Mouse (Mus musculus) midbrain, embryonic 13.5 days (tissue): ENCODE results near the gene Srsf10. TPM values are rescaled to one million over a fixed set of nuclear protein-coding genes. Genes with fewer than 3 reads are reported as not detected.

Experiments
- ATAC-seq: fragments of 200-750 bp; cut with Nextera tagmentation; 2 replicates; pipeline ENCODE4 v1.8.0; 2017; ENCODE audit warnings: mild to moderate bottlenecking, moderate TSS enrichment, moderate library complexity
- H3K27ac ChIP-seq: fragments of 300-500 bp; sonication (generic); 2 replicates; pipeline ENCODE4 v1.5.1; 2015; ENCODE audit warnings: inconsistent platforms, mild to moderate bottlenecking, moderate library complexity
- H3K27me3 ChIP-seq: fragments of 300-500 bp; sonication (generic); 2 replicates; pipeline ENCODE4 v1.6.1; 2015; ENCODE audit warnings: mild to moderate bottlenecking, inconsistent platforms
- H3K36me3 ChIP-seq: fragments of 300-500 bp; sonication (generic); 2 replicates; pipeline ENCODE4 v1.6.1; 2015; ENCODE audit warnings: mild to moderate bottlenecking, inconsistent platforms
- H3K4me1 ChIP-seq: fragments of 300-500 bp; sonication (generic); replicated peaks from 2 replicates; pipeline ENCODE4 v1.6.1; 2015; ENCODE audit warnings: inconsistent platforms
- H3K4me2 ChIP-seq: fragments of 300-500 bp; sonication (generic); replicated peaks from 2 replicates; pipeline ENCODE4 v1.6.1; 2015; ENCODE audit warnings: moderate library complexity, mild to moderate bottlenecking, inconsistent platforms
- H3K4me3 ChIP-seq: fragments of 300-500 bp; sonication (generic); replicated peaks from 2 replicates; pipeline ENCODE4 v1.5.1; 2015; ENCODE audit warnings: mild to moderate bottlenecking, inconsistent platforms
- H3K9ac ChIP-seq: fragments of 300-500 bp; sonication (generic); replicated peaks from 2 replicates; pipeline ENCODE4 v1.6.1; 2015; ENCODE audit warnings: mild to moderate bottlenecking, inconsistent platforms
- H3K9me3 ChIP-seq: fragments of 300-500 bp; sonication (generic); 2 replicates; pipeline ENCODE4 v1.6.1; 2016; ENCODE audit warnings: mild to moderate bottlenecking, inconsistent platforms
- WGBS: fragments of 180-500 bp; shearing (Covaris S2); methylation state at CpG from one replicate; pipeline ENCODE4 v1.1.7; 2015; 5-methylcytosine and 5-hydroxymethylcytosine counted together
- polyA plus RNA-seq: library from polyadenylated mRNA; unstranded; fragments of >200 nt; fragmentation: Nextera tagmentation; extraction: Ambion mirVana; gene quantifications from 2 replicates; pipeline ENCODE4 v1.2.1, GENCODE M21; 2015

The Srsf10 gene
- polyA plus RNA-seq, 1 experiment from 2014 or later = 267 TPM

GRCm38 (mm10) chr4:135911531-135911930 lies 56.0 kb downstream of the Srsf10 start:
- no peak overlapping the region for H3K4me3 ChIP-seq
- no peaks in the 10 kb centered on the region for H3K36me3 ChIP-seq
- no peak overlapping the region for H3K4me2 ChIP-seq
- no peak overlapping the region for H3K27ac ChIP-seq
- no peaks in the 10 kb centered on the region for H3K27me3 ChIP-seq
- H3K9ac ChIP-seq = no peak overlapping the region
- H3K4me1 ChIP-seq = peaks cover 12% of the 10 kb centered on the region
- no peak for ATAC-seq
- H3K9me3 ChIP-seq = no peaks in the 10 kb centered on the region
- WGBS = 72% methylated on average over 7 of the region's 7 CpGs

DNA sequence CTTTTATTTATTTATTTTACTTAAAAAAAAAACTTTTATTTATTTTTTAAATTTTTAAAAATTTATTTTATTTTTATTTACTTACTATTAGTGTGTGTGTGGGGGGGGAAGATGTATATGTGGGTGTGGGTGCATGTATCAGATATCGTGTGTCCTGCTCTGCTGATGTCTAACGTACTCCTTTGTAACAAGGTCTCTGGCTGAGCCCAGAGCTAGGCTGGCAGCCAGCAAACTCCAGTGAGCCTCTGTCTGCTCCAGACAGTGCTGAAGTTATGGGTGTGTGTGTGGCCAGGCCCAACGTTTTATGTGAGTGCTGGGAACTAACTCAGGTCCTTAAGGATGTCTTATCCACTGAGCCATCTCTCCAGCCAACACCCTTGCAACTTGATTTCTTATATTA lies 56.6 kb downstream of the Srsf10 start:
- Histone ChIP-seq H3K9ac (no peak overlapping the region), H3K4me2 (no peak overlapping the region), H3K27ac (peak overlapping the region; percentile 20; the same call in 1 of the 2 replicates), H3K4me3 (no peak overlapping the region), H3K27me3 (no peaks in the 10 kb centered on the region), H3K36me3 (no peaks in the 10 kb centered on the region), H3K9me3 (no peaks in the 10 kb centered on the region), H3K4me1 (peaks cover 12% of the 10 kb centered on the region)
- ATAC-seq = no peak
- WGBS = 59% methylated on average over 3 of the region's 3 CpGs

GRCm38 (mm10) chr4:135912835-135913234 lies 57.3 kb downstream of the Srsf10 start:
- Histone ChIP-seq H3K4me1 (peaks cover 12% of the 10 kb centered on the region), H3K4me3 (no peak overlapping the region), H3K27me3 (no peaks in the 10 kb centered on the region), H3K27ac (peak overlapping the region; percentile 20), H3K9me3 (no peaks in the 10 kb centered on the region), H3K36me3 (no peaks in the 10 kb centered on the region), H3K9ac (no peak overlapping the region), H3K4me2 (no peak overlapping the region)
- WGBS = 21% methylated on average over 3 of the region's 3 CpGs
- ATAC-seq = peak; percentile 89

- H3K4me3 ChIP-seq = no peak overlapping the region
- no peak for ATAC-seq
Measured at GRCm38 (mm10) chr4:135913433-135913832, 57.9 kb downstream of the Srsf10 start.

DNA sequence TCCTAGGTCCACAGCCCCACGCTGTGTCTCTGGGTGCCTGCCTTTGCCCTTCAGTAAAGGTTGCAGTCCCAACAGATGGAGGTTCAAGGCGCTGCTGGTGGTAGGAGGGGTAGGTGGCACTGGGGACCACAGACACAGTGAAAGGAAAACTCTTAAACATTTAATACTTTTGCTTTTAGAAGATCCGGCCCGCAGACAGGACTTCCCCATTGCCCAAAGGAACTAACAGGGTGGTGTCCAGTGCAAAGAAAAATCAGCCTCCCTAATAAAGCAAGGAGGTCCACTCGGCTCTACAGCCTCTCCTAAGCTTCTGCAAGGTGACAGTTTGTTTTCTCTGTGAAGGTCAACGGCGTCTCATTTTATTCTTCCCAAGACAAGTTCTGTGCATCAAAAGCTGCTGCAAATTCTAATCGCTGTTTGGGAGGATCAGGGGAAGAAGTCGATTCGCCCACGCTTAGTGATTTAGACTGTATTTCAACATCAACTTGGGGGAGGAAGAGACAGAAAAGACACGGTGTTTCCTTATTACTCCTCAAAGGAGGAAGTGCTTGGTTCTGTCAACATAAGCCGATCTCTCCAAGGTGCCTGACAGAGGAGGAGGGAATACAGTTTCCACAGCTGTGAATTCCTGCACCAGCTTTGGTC lies 63.2 kb downstream of the Srsf10 start:
- no peak overlapping the region for H3K4me2 ChIP-seq
- H3K27ac ChIP-seq = no peak overlapping the region
- WGBS = 93% methylated on average over 13 of the region's 13 CpGs
- no peak for ATAC-seq
- peaks cover 19% of the 10 kb centered on the region for H3K4me1 ChIP-seq
- 0 out of 2 replicates have a peak, but pooled peaks cover 6% of the 10 kb centered on the region for H3K36me3 ChIP-seq
- H3K9ac ChIP-seq = no peak overlapping the region
- no peaks in the 10 kb centered on the region for H3K27me3 ChIP-seq
- H3K4me3 ChIP-seq = no peak overlapping the region
- H3K9me3 ChIP-seq = no peaks in the 10 kb centered on the region

More at GRCm38 (mm10) chr4:135913433-135913832, 57.9 kb downstream of the Srsf10 start:
- Histone ChIP-seq H3K27me3 (no peaks in the 10 kb centered on the region), H3K9ac (no peak overlapping the region), H3K9me3 (no peaks in the 10 kb centered on the region), H3K27ac (peak overlapping the region; percentile 20), H3K36me3 (no peaks in the 10 kb centered on the region), H3K4me2 (no peak overlapping the region), H3K4me1 (peaks cover 12% of the 10 kb centered on the region)
- WGBS = 77% methylated on average over 4 of the region's 4 CpGs

DNA sequence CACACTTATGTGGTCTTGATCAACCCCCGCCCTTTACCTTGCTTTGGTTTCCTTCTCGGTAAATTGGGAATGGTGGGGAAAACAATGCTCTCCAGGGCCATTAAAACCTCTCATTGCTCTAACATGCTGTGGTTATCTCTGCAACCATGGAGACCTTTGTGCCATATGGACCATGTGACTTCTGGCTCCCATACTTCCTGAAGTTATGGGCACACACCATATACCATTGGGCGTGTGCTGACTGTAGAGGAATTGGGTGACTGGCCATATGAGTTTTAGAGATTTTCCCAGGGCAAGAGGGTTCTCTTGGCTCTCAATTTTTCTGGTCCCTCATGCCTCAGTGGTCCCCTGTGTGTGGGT lies 63.7 kb downstream of the Srsf10 start:
- Histone ChIP-seq H3K27ac (no peak overlapping the region), H3K4me1 (peaks cover 19% of the 10 kb centered on the region), H3K4me3 (no peak overlapping the region), H3K36me3 (0 out of 2 replicates have a peak, but pooled peaks cover 6% of the 10 kb centered on the region), H3K4me2 (no peak overlapping the region), H3K27me3 (no peaks in the 10 kb centered on the region), H3K9ac (no peak overlapping the region), H3K9me3 (no peaks in the 10 kb centered on the region)
- WGBS = 95% methylated on average over 3 of the region's 3 CpGs
- ATAC-seq = no peak

Other genes starting within 250 kb of the Srsf10 start
- gene Ifnlr1, start 169.5 kb upstream of the Srsf10 start, polyA plus RNA-seq = 0.10 and 0.16 TPM in 2 replicates
- gene Il22ra1, start 127.6 kb upstream of the Srsf10 start, polyA plus RNA-seq = not detected in 2 replicates
- gene Myom3, start 96.0 kb upstream of the Srsf10 start, polyA plus RNA-seq = 0.13 and 0.15 TPM in 2 replicates
- 144 TPM in 2 replicates for gene Pnrc2, start 18.1 kb downstream of the Srsf10 start, polyA plus RNA-seq
- 0.12 and 0.16 TPM in 2 replicates for gene Cnr2, start 39.6 kb downstream of the Srsf10 start, polyA plus RNA-seq
- 49.5 and 52.9 TPM in 2 replicates for gene Fuca1, start 65.0 kb downstream of the Srsf10 start, polyA plus RNA-seq
- 50.3 and 51.0 TPM in 2 replicates for gene Hmgcl, start 90.7 kb downstream of the Srsf10 start, polyA plus RNA-seq
- gene Gale, start 108.0 kb downstream of the Srsf10 start, polyA plus RNA-seq = 39.0 and 40.1 TPM in 2 replicates
- 190 and 210 TPM in 2 replicates for gene Lypla2, start 116.9 kb downstream of the Srsf10 start, polyA plus RNA-seq
- gene Pithd1, start 131.5 kb downstream of the Srsf10 start, polyA plus RNA-seq = 55.0 and 57.3 TPM in 2 replicates
- gene Eloa, start 166.0 kb downstream of the Srsf10 start, polyA plus RNA-seq = 27.8 and 30.1 TPM in 2 replicates
- 333 and 348 TPM in 2 replicates for gene Rpl11, start 197.7 kb downstream of the Srsf10 start, polyA plus RNA-seq